Mouse (Mus musculus) forebrain, embryonic 15.5 days (tissue): Measurements from ENCODE around the gene Atg4a. TPM values are rescaled to one million over a fixed set of nuclear protein-coding genes. Genes with fewer than 3 reads are reported as not detected.
A peak's percentile ranks its signal among the peaks of the same experiment; 100 is the strongest.

Experiments used
- ATAC-seq: fragments of 200-750 bp; cut with Nextera tagmentation; replicated peaks from 2 replicates; pipeline ENCODE4 v1.8.0; 2017; ENCODE audit warnings: mild to moderate bottlenecking, moderate TSS enrichment, moderate library complexity
- H3K27ac ChIP-seq: fragments of 300-500 bp; sonication (generic); replicated peaks from 2 replicates; pipeline ENCODE4 v1.5.1; 2015; ENCODE audit warnings: mild to moderate bottlenecking, inconsistent platforms
- H3K27me3 ChIP-seq: fragments of 300-500 bp; sonication (generic); 2 replicates; pipeline ENCODE4 v1.6.1; 2015; ENCODE audit warnings: inconsistent platforms
- H3K36me3 ChIP-seq: fragments of 300-500 bp; sonication (generic); 2 replicates; pipeline ENCODE4 v1.6.1; 2015; ENCODE audit warnings: mild to moderate bottlenecking, inconsistent platforms
- H3K4me1 ChIP-seq: fragments of 300-500 bp; sonication (generic); 2 replicates; pipeline ENCODE4 v1.6.1; 2015; ENCODE audit warnings: inconsistent platforms
- H3K4me2 ChIP-seq: fragments of 300-500 bp; sonication (generic); replicated peaks from 2 replicates; pipeline ENCODE4 v1.6.1; 2015; ENCODE audit warnings: mild to moderate bottlenecking, inconsistent platforms
- H3K4me3 ChIP-seq: fragments of 300-500 bp; sonication (generic); 2 replicates; pipeline ENCODE4 v1.5.1; 2015; ENCODE audit warnings: mild to moderate bottlenecking, inconsistent platforms
- H3K9ac ChIP-seq: fragments of 300-500 bp; sonication (generic); replicated peaks from 2 replicates; pipeline ENCODE4 v1.6.1; 2015; ENCODE audit warnings: mild to moderate bottlenecking, inconsistent platforms
- H3K9me3 ChIP-seq: fragments of 300-500 bp; sonication (generic); 2 replicates; pipeline ENCODE4 v1.6.1; 2016; ENCODE audit warnings: inconsistent platforms
- WGBS: fragments of 180-500 bp; shearing (Covaris S2); methylation state at CpG from one replicate; pipeline ENCODE4 v1.1.7; 2015; ENCODE audit warnings: mixed read lengths; 5-methylcytosine and 5-hydroxymethylcytosine counted together
- polyA plus RNA-seq: library from polyadenylated mRNA; unstranded; fragments of >200 nt; fragmentation: Nextera tagmentation; extraction: Ambion mirVana; gene quantifications from 2 replicates; pipeline ENCODE4 v1.2.1, GENCODE M21; 2015

The Atg4a gene
- 12.4 and 14.6 TPM in 2 replicates for polyA plus RNA-seq

GRCm38 (mm10) chrX:140956272-140956940, at the start of gene Atg4a, which contains the start of gene Psmd10:
Gene Atg4a, plus strand, starts transcription at chrX:140956907.
Gene Psmd10, minus strand, starts transcription at chrX:140956728.
- peak within 1 kb of the TSS; percentile 55 for H3K4me3 ChIP-seq
- H3K4me2 ChIP-seq: peak within 1 kb of the TSS; percentile 47
- H3K27me3 ChIP-seq: no peaks in the 10 kb centered on the region
- WGBS: 31% methylated on average over 23 of the region's 23 CpGs
- H3K9me3 ChIP-seq: no peaks in the 10 kb centered on the region
- ATAC-seq: peak; percentile 99
- no peak within 1 kb of the TSS for H3K27ac ChIP-seq
- H3K36me3 ChIP-seq: 0 out of 2 replicates have a peak, but pooled peaks cover 3% of the 10 kb centered on the region
- H3K9ac ChIP-seq: peak within 1 kb of the TSS; percentile 55
- no peaks in the 10 kb centered on the region for H3K4me1 ChIP-seq

- Histone ChIP-seq H3K4me2 (no peak within 1 kb of the TSS), H3K9ac (no peak within 1 kb of the TSS), H3K27me3 (no peaks in the 10 kb centered on the region), H3K27ac (no peak within 1 kb of the TSS), H3K9me3 (no peaks in the 10 kb centered on the region), H3K4me3 (no peak within 1 kb of the TSS), H3K4me1 (no peaks in the 10 kb centered on the region), H3K36me3 (no peaks in the 10 kb centered on the region)
- ATAC-seq: no peak
- 73% methylated on average over 7 of the region's 7 CpGs for WGBS
Measured at GRCm38 (mm10) chrX:140907360-140907759, 49.3 kb upstream of the Atg4a start, which contains the start of gene Vsig1. Gene Vsig1, plus strand, starts transcription at chrX:140907608.

- Histone ChIP-seq H3K4me3 (no peak overlapping the region), H3K9me3 (no peaks in the 10 kb centered on the region), H3K27ac (no peak overlapping the region), H3K36me3 (no peaks in the 10 kb centered on the region), H3K9ac (no peak overlapping the region), H3K4me2 (no peak overlapping the region), H3K4me1 (no peaks in the 10 kb centered on the region), H3K27me3 (no peaks in the 10 kb centered on the region)
- no peak for ATAC-seq
- WGBS: 84% methylated on average over 6 of the region's 6 CpGs
Measured at GRCm38 (mm10) chrX:140921321-140921720, 35.4 kb upstream of the Atg4a start.

- Histone ChIP-seq H3K9me3 (no peaks in the 10 kb centered on the region), H3K27ac (no peak overlapping the region), H3K9ac (no peak overlapping the region), H3K4me2 (no peak overlapping the region), H3K36me3 (no peaks in the 10 kb centered on the region), H3K27me3 (peaks cover 12% of the 10 kb centered on the region; the same call in 1 of the 2 replicates), H3K4me1 (no peaks in the 10 kb centered on the region), H3K4me3 (no peak overlapping the region)
- no peak for ATAC-seq
- 58% methylated on average over 3 of the region's 3 CpGs for WGBS
Measured at GRCm38 (mm10) chrX:140932066-140932465, 24.6 kb upstream of the Atg4a start.

GRCm38 (mm10) chrX:140933263-140933662, 23.4 kb upstream of the Atg4a start:
- Histone ChIP-seq H3K4me2 (no peak overlapping the region), H3K27me3 (peaks cover 12% of the 10 kb centered on the region; the same call in 1 of the 2 replicates), H3K9me3 (no peaks in the 10 kb centered on the region), H3K4me3 (no peak overlapping the region), H3K9ac (no peak overlapping the region), H3K4me1 (no peaks in the 10 kb centered on the region), H3K36me3 (no peaks in the 10 kb centered on the region), H3K27ac (no peak overlapping the region)
- no peak for ATAC-seq
- 76% methylated on average over 3 of the region's 3 CpGs for WGBS

GRCm38 (mm10) chrX:140936271-140936670, 20.4 kb upstream of the Atg4a start:
- WGBS: 79% methylated on average over 5 of the region's 5 CpGs
- Histone ChIP-seq H3K9ac (no peak overlapping the region), H3K27me3 (peaks cover 9% of the 10 kb centered on the region; the same call in 1 of the 2 replicates)

GRCm38 (mm10) chrX:140953618-140954017, 3.1 kb upstream of the Atg4a start:
- H3K4me3 ChIP-seq: no peak overlapping the region
- no peak overlapping the region for H3K9ac ChIP-seq
- H3K9me3 ChIP-seq: no peaks in the 10 kb centered on the region
- H3K27me3 ChIP-seq: no peaks in the 10 kb centered on the region
- no peaks in the 10 kb centered on the region for H3K4me1 ChIP-seq
- no peak overlapping the region for H3K27ac ChIP-seq
- ATAC-seq: no peak
- 92% methylated on average over 4 of the region's 4 CpGs for WGBS
- 0 out of 2 replicates have a peak, but pooled peaks cover 3% of the 10 kb centered on the region for H3K36me3 ChIP-seq
- no peak overlapping the region for H3K4me2 ChIP-seq

More at GRCm38 (mm10) chrX:140936271-140936670, 20.4 kb upstream of the Atg4a start:
- ATAC-seq: no peak
- Histone ChIP-seq H3K9me3 (no peaks in the 10 kb centered on the region), H3K4me2 (no peak overlapping the region), H3K4me1 (no peaks in the 10 kb centered on the region), H3K27ac (no peak overlapping the region), H3K36me3 (no peaks in the 10 kb centered on the region), H3K4me3 (no peak overlapping the region)

GRCm38 (mm10) chrX:140956959-140957358, 252 bp downstream of the Atg4a start:
- H3K27ac ChIP-seq: no peak overlapping the region
- ATAC-seq: no peak
- no peaks in the 10 kb centered on the region for H3K4me1 ChIP-seq
- peak overlapping the region; percentile 55 for H3K4me3 ChIP-seq
- no peaks in the 10 kb centered on the region for H3K9me3 ChIP-seq
- WGBS: 24% methylated on average over 5 of the region's 5 CpGs
- peak overlapping the region; percentile 47 for H3K4me2 ChIP-seq
- peak overlapping the region; percentile 45 for H3K9ac ChIP-seq
- 0 out of 2 replicates have a peak, but pooled peaks cover 3% of the 10 kb centered on the region for H3K36me3 ChIP-seq
- no peaks in the 10 kb centered on the region for H3K27me3 ChIP-seq

GRCm38 (mm10) chrX:140978943-140979342, 22.2 kb downstream of the Atg4a start:
- Histone ChIP-seq H3K9ac (no peak overlapping the region), H3K27ac (no peak overlapping the region), H3K4me2 (no peak overlapping the region), H3K27me3 (peaks cover 3% of the 10 kb centered on the region; the same call in 1 of the 2 replicates), H3K4me3 (no peak overlapping the region), H3K36me3 (no peaks in the 10 kb centered on the region), H3K9me3 (no peaks in the 10 kb centered on the region), H3K4me1 (no peaks in the 10 kb centered on the region)
- no peak for ATAC-seq
- 100% methylated on average over 1 of the region's 1 CpGs for WGBS

GRCm38 (mm10) chrX:140979546-140979945, 22.8 kb downstream of the Atg4a start:
- Histone ChIP-seq H3K4me3 (no peak overlapping the region), H3K4me2 (no peak overlapping the region), H3K27me3 (peaks cover 3% of the 10 kb centered on the region; the same call in 1 of the 2 replicates), H3K4me1 (no peaks in the 10 kb centered on the region), H3K9me3 (no peaks in the 10 kb centered on the region), H3K9ac (no peak overlapping the region), H3K36me3 (no peaks in the 10 kb centered on the region), H3K27ac (no peak overlapping the region)
- no peak for ATAC-seq
- WGBS: 64% methylated on average over 2 of the region's 2 CpGs

GRCm38 (mm10) chrX:140980163-140980562, 23.5 kb downstream of the Atg4a start:
- peaks cover 3% of the 10 kb centered on the region; the same call in 1 of the 2 replicates for H3K27me3 ChIP-seq
- no peak overlapping the region for H3K27ac ChIP-seq
- 82% methylated on average over 4 of the region's 4 CpGs for WGBS

GRCm38 (mm10) chrX:140983206-140983960, 26.7 kb downstream of the Atg4a start:
- Histone ChIP-seq H3K27me3 (peaks cover 3% of the 10 kb centered on the region; the same call in 1 of the 2 replicates), H3K4me1 (no peaks in the 10 kb centered on the region), H3K9ac (no peak overlapping the region), H3K36me3 (no peaks in the 10 kb centered on the region), H3K4me3 (no peak overlapping the region), H3K9me3 (no peaks in the 10 kb centered on the region), H3K27ac (no peak overlapping the region), H3K4me2 (no peak overlapping the region)
- ATAC-seq: no peak
- 60% methylated on average over 6 of the region's 6 CpGs for WGBS

More at GRCm38 (mm10) chrX:140980163-140980562, 23.5 kb downstream of the Atg4a start:
- Histone ChIP-seq H3K36me3 (no peaks in the 10 kb centered on the region), H3K9ac (no peak overlapping the region), H3K9me3 (no peaks in the 10 kb centered on the region), H3K4me1 (no peaks in the 10 kb centered on the region), H3K4me2 (no peak overlapping the region), H3K4me3 (no peak overlapping the region)
- no peak for ATAC-seq
